Mouse (Mus musculus): Measurements from ENCODE around the gene Tenm3.

GRCm38 (mm10) chr8:48722318-48722717 lies 121.4 kb downstream of the Tenm3 start:
- no peak for TF ChIP-seq EP300 (IDR thresholded peaks at IDR 0.05; ENCODE audit: low read depth)
- TF ChIP-seq CTCF (IDR thresholded peaks at IDR 0.05; ENCODE audit: low read depth), result no peak
